Mouse (Mus musculus): ENCODE results near the gene Rpn2. TPM values are rescaled to one million over a fixed set of nuclear protein-coding genes. Genes with fewer than 3 reads are reported as not detected.

Rpn2 gene
- total and polyA plus RNA-seq, 2 experiments = 118 to 155 TPM

DNA sequence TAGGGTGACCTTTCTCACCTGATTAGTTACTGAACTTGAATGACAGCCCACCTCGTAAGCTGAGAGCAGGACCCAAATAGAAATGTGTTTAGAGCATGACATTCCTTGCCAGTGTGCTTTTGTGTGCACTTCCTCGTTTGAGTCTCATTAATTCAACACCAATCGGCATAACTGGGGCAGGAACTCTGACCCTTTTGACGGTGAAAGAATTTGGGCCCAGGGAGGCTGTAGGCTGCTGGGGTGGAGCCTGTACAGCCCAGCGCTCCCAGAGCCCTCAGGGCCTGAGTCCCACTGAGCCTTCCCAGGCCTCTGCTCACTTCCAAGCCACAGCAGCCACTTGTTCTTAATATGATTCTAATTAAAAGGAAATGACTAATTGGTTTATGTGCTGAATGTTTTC is 42.1 kb downstream of the Rpn2 start:
- H3K36me3 ChIP-seq (ENCODE audit: control insufficient read depth, insufficient read depth, low read length) = peaks cover 48% of the 10 kb centered on the region
- no peaks in the 10 kb centered on the region for H3K79me2 ChIP-seq (ENCODE audit: control insufficient read depth, insufficient read depth, low read length)
- no peak for TF ChIP-seq POLR2A (IDR thresholded peaks at IDR 0.05; ENCODE audit: extremely low read depth, insufficient read depth, low read length)
- no peak for TF ChIP-seq CTCF (IDR thresholded peaks at IDR 0.05; ENCODE audit: low read depth, low read length)
- 74% methylated on average over 5 of the region's 5 CpGs for WGBS
- no peak overlapping the region for H3K4me3 ChIP-seq (ENCODE audit: insufficient read depth, low read depth, low read length)
- no peaks in the 10 kb centered on the region for H3K4me1 ChIP-seq (ENCODE audit: control insufficient read depth, insufficient read depth, low read length)
- H3K27me3 ChIP-seq (ENCODE audit: control insufficient read depth, insufficient read depth, low read length) = no peaks in the 10 kb centered on the region
- DNase-seq (ENCODE audit: extremely low read depth, low read depth, low spot score) = no peak
- no peak overlapping the region for H3K27ac ChIP-seq (replicated peaks; ENCODE audit: insufficient read depth, low read depth, low read length)
- H3K9ac ChIP-seq (ENCODE audit: low read depth, low read length) = no peak overlapping the region

DNA sequence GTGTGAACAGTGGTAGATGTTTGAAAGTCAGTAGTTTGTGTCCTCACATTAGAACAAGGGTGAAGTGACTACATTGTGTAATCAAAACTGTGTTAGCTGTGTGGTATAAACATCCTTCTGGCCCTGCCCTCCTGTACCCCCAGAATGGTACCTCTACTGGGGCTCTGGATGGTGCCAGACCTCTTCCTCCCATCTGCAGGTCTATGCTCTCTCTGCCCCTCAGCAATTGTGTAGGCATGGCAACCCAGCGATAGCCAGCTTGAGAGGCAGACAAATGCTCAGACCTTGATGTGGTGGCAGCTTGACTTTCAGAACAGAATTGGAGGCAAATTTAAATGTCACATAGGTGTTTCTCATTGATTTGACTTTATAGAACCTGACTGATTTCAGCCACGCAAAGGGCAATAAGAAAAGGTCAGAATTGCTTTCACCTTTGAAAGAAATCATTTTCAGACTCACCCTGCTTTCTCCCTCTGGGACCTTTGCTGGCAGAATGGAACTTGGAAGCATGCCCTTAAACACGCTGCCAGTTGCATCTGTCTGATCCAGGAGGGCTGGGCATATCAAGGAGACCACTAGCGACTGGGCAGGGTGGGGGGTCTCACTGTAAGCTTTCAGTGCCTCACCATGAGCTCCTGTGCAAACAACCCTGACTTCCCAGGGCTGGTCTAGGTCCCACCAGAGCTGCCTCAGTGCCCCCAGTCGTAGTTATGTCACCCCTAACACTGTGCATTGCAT is 43.4 kb downstream of the Rpn2 start:
- DNase-seq (ENCODE audit: extremely low read depth, low read depth, low spot score) = no peak
- Histone ChIP-seq H3K36me3 (ENCODE audit: control insufficient read depth, insufficient read depth, low read length) (peaks cover 55% of the 10 kb centered on the region), H3K27ac (replicated peaks; ENCODE audit: insufficient read depth, low read depth, low read length) (no peak overlapping the region), H3K79me2 (ENCODE audit: control insufficient read depth, insufficient read depth, low read length) (no peaks in the 10 kb centered on the region), H3K4me3 (ENCODE audit: insufficient read depth, low read depth, low read length) (no peak overlapping the region), H3K9ac (ENCODE audit: low read depth, low read length) (no peak overlapping the region), H3K4me1 (ENCODE audit: control insufficient read depth, insufficient read depth, low read length) (no peaks in the 10 kb centered on the region), H3K27me3 (ENCODE audit: control insufficient read depth, insufficient read depth, low read length) (no peaks in the 10 kb centered on the region)
- TF ChIP-seq CTCF (IDR thresholded peaks at IDR 0.05; ENCODE audit: low read depth, low read length) = no peak
- no peak for TF ChIP-seq POLR2A (IDR thresholded peaks at IDR 0.05; ENCODE audit: extremely low read depth, insufficient read depth, low read length)
- 77% methylated on average over 5 of the region's 5 CpGs for WGBS

DNA sequence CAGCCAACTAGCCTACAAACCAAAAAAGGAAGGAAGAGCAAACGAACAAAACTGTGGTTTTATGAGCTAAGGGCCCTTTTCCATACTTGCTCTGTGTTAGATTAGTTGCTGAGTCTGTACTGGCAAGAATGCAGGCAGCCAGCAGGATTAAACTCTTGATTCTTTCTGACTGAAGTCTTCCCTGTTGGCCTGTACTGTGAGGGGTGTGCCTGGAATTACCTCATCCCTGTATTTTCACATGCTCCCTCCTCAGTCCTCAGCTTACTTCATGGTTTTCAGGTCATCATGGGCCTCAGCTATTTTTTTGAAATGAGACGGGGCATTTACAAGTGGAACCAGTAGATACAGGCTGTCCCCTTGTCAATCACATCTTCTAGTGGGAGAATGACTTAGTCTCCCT is 46.4 kb downstream of the Rpn2 start:
- TF ChIP-seq POLR2A (IDR thresholded peaks at IDR 0.05; ENCODE audit: extremely low read depth, insufficient read depth, low read length) (no peak), CTCF (IDR thresholded peaks at IDR 0.05; ENCODE audit: low read depth, low read length) (no peak)

DNA sequence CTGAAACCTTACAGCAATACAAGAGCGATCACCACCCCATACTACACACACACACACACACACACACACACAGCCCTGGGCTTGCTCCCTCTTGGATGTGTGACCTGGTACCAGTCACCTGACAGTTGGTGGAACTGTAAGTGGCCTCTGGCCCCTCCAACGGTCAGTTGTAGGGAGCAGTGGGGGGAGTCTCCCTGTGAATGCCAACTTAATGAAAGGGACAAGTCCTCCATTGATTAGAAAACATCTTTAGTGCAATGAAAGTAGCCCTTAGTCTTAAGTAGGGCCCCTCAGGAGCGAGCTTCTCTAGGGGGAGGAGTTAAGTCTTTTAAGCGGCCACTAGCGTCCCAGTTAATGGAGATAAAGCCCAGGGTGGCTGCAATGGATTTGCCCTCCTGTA is 49.3 kb downstream of the Rpn2 start:
- H3K9ac ChIP-seq (ENCODE audit: low read depth, low read length) = no peak overlapping the region
- TF ChIP-seq POLR2A (IDR thresholded peaks at IDR 0.05; ENCODE audit: extremely low read depth, insufficient read depth, low read length) = no peak
- TF ChIP-seq CTCF (IDR thresholded peaks at IDR 0.05; ENCODE audit: low read depth, low read length) = no peak

More for the DNA sequence above, 46.4 kb downstream of the Rpn2 start:
- DNase-seq (ENCODE audit: extremely low read depth, low read depth, low spot score) = no peak
- H3K4me3 ChIP-seq (ENCODE audit: insufficient read depth, low read depth, low read length) = no peak overlapping the region
- H3K9ac ChIP-seq (ENCODE audit: low read depth, low read length) = no peak overlapping the region
- H3K36me3 ChIP-seq (ENCODE audit: control insufficient read depth, insufficient read depth, low read length) = peaks cover 40% of the 10 kb centered on the region
- no peaks in the 10 kb centered on the region for H3K27me3 ChIP-seq (ENCODE audit: control insufficient read depth, insufficient read depth, low read length)
- no peaks in the 10 kb centered on the region for H3K4me1 ChIP-seq (ENCODE audit: control insufficient read depth, insufficient read depth, low read length)
- H3K79me2 ChIP-seq (ENCODE audit: control insufficient read depth, insufficient read depth, low read length) = no peaks in the 10 kb centered on the region
- no peak overlapping the region for H3K27ac ChIP-seq (replicated peaks; ENCODE audit: insufficient read depth, low read depth, low read length)
- WGBS = 92% methylated on average over 2 of the region's 2 CpGs

DNA sequence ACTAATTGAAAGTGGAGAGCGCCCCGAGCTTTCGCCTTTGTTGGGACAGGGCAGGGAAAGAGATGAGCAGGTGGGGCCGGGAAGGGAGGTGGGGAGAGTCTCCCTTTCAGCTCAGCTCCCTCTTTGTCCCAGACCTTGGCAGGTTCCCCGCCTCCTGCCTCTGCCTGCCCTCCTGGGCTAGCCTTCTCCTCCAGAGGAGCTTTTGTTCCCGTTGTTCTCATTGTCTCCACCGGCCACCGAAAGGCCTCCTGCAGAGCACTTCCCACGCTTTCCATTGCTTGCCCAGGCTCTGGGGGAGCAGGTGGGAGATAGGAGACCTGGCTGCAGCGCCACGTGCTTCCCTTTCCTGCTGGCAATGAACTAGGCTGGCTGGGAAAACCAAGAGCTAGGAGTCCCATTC is 49.8 kb downstream of the Rpn2 start:
- H3K36me3 ChIP-seq (ENCODE audit: control insufficient read depth, insufficient read depth, low read length) = peaks cover 24% of the 10 kb centered on the region
- no peak overlapping the region for H3K27ac ChIP-seq (replicated peaks; ENCODE audit: insufficient read depth, low read depth, low read length)
- DNase-seq (ENCODE audit: extremely low read depth, low read depth, low spot score) = no peak
- no peak overlapping the region for H3K9ac ChIP-seq (ENCODE audit: low read depth, low read length)
- no peaks in the 10 kb centered on the region for H3K27me3 ChIP-seq (ENCODE audit: control insufficient read depth, insufficient read depth, low read length)
- H3K4me3 ChIP-seq (ENCODE audit: insufficient read depth, low read depth, low read length) = no peak overlapping the region
- WGBS = 78% methylated on average over 11 of the region's 11 CpGs
- no peak for TF ChIP-seq POLR2A (IDR thresholded peaks at IDR 0.05; ENCODE audit: extremely low read depth, insufficient read depth, low read length)
- no peak for TF ChIP-seq CTCF (IDR thresholded peaks at IDR 0.05; ENCODE audit: low read depth, low read length)
- no peaks in the 10 kb centered on the region for H3K4me1 ChIP-seq (ENCODE audit: control insufficient read depth, insufficient read depth, low read length)
- no peaks in the 10 kb centered on the region for H3K79me2 ChIP-seq (ENCODE audit: control insufficient read depth, insufficient read depth, low read length)

More for the DNA sequence above, 49.3 kb downstream of the Rpn2 start:
- no peak for DNase-seq (ENCODE audit: extremely low read depth, low read depth, low spot score)
- Histone ChIP-seq H3K27me3 (ENCODE audit: control insufficient read depth, insufficient read depth, low read length) (no peaks in the 10 kb centered on the region), H3K4me3 (ENCODE audit: insufficient read depth, low read depth, low read length) (no peak overlapping the region), H3K4me1 (ENCODE audit: control insufficient read depth, insufficient read depth, low read length) (no peaks in the 10 kb centered on the region), H3K79me2 (ENCODE audit: control insufficient read depth, insufficient read depth, low read length) (no peaks in the 10 kb centered on the region), H3K27ac (replicated peaks; ENCODE audit: insufficient read depth, low read depth, low read length) (no peak overlapping the region), H3K36me3 (ENCODE audit: control insufficient read depth, insufficient read depth, low read length) (peaks cover 24% of the 10 kb centered on the region)
- WGBS = 85% methylated on average over 5 of the region's 5 CpGs

DNA sequence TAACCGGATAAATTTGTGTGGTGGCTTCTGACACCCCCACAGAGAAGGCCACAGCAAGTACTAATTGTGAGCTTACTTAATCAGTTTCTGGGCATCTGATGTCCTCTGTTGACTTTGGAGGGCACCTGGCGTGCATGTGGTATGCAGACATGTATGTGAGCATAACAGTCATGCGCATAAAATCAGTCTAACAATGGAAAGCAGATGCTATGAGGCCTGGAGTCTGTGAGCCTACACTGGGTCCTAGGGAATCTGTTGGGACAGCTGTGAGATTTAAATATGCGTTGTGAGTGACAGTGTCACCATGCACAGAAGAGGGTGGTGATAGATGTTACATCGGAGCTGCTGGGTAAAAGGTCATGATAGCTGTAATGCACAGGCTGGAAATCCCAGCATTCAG is 53.2 kb downstream of the Rpn2 start:
- no peak for TF ChIP-seq POLR2A (IDR thresholded peaks at IDR 0.05; ENCODE audit: extremely low read depth, insufficient read depth, low read length)
- TF ChIP-seq CTCF (IDR thresholded peaks at IDR 0.05; ENCODE audit: low read depth, low read length) = no peak
- no peaks in the 10 kb centered on the region for H3K27me3 ChIP-seq (ENCODE audit: control insufficient read depth, insufficient read depth, low read length)
- no peak overlapping the region for H3K27ac ChIP-seq (replicated peaks; ENCODE audit: insufficient read depth, low read depth, low read length)
- no peaks in the 10 kb centered on the region for H3K79me2 ChIP-seq (ENCODE audit: control insufficient read depth, insufficient read depth, low read length)
- H3K9ac ChIP-seq (ENCODE audit: low read depth, low read length) = no peak overlapping the region
- no peak for DNase-seq (ENCODE audit: extremely low read depth, low read depth, low spot score)
- peaks cover 2% of the 10 kb centered on the region for H3K36me3 ChIP-seq (ENCODE audit: control insufficient read depth, insufficient read depth, low read length)
- no peaks in the 10 kb centered on the region for H3K4me1 ChIP-seq (ENCODE audit: control insufficient read depth, insufficient read depth, low read length)
- WGBS = 80% methylated on average over 5 of the region's 5 CpGs
- no peak overlapping the region for H3K4me3 ChIP-seq (ENCODE audit: insufficient read depth, low read depth, low read length)
